Mouse (Mus musculus): ENCODE results near the gene Gm17387. TPM values are rescaled to one million over a fixed set of nuclear protein-coding genes. Genes with fewer than 3 reads are reported as not detected.

The Gm17387 gene
- polyA plus RNA-seq (2015; fragmentation: Nextera tagmentation; extraction: Ambion mirVana): not detected in 2 replicates

DNA sequence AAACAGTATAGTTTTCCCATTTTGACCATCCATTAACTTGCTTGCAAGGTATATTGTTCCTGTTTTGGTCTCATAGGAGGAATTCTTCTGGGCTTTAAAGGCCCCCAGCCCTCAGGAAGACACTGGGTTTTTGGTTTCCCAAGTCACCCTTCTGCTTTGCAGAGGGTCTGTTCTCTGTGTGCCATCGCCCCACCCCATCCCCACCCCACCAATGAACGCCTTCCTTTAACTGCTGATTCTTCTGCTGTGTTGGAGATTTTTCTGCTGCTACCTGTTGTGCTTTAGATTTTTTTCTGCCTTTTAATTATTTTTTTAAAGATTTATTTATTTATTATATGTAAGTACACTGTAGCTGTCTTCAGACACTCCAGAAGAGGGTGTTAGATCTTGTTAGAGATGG is at the start of gene Gm17387:
Gene Gm17387, plus strand, starts transcription at position 301 of the 400 bp plus-strand sequence.
- Histone ChIP-seq H3K27ac (no peak within 1 kb of the TSS), H3K4me2 (ENCODE audit: low read length) (no peak within 1 kb of the TSS), H3K4me1 (replicated peaks; ENCODE audit: insufficient read depth, low read length) (no peaks in the 10 kb centered on the region), H3K9ac (ENCODE audit: low read depth, low read length) (no peak within 1 kb of the TSS), H3K36me3 (ENCODE audit: insufficient read depth, low read length) (no peaks in the 10 kb centered on the region), H3K4me3 (replicated peaks; ENCODE audit: low read depth, low read length) (no peak within 1 kb of the TSS), H3K27me3 (ENCODE audit: insufficient read depth, low read length) (no peaks in the 10 kb centered on the region), H3K9me3 (replicated peaks; ENCODE audit: low read length) (no peaks in the 10 kb centered on the region)
- no peak for DNase-seq (ENCODE audit: low spot score)
- 92% methylated on average over 2 of the region's 2 CpGs for WGBS
- ATAC-seq (replicated peaks; ENCODE audit: low FRiP score, low read depth): no peak
- TF ChIP-seq CTCF (IDR thresholded peaks at IDR 0.05; ENCODE audit: low read depth): no peak

DNA sequence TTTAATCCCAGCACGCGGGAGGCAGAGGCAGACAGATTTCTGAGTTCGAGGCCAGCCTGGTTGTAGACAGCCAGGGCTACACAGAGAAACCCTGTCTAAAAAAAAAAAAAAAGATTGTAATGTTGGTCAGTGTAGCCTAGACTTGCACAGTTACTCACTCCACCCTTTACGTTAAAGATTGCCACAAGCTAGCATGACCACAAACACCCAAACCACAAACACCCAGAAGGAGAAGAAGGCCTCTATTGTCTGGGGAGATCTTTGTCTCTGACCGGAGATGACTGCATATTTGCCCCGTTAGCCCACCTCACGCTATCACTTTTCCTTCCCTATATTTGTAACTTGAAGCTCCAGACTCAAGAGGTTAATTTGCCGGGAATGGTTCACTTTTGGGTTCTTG is 47.2 kb upstream of the Gm17387 start:
- Histone ChIP-seq H3K27me3 (ENCODE audit: insufficient read depth, low read length) (no peaks in the 10 kb centered on the region), H3K4me3 (replicated peaks; ENCODE audit: low read depth, low read length) (no peak overlapping the region), H3K9ac (ENCODE audit: low read depth, low read length) (no peak overlapping the region), H3K36me3 (ENCODE audit: insufficient read depth, low read length) (no peaks in the 10 kb centered on the region), H3K4me1 (replicated peaks; ENCODE audit: insufficient read depth, low read length) (no peaks in the 10 kb centered on the region), H3K27ac (no peak overlapping the region), H3K4me2 (ENCODE audit: low read length) (no peak overlapping the region), H3K9me3 (replicated peaks; ENCODE audit: low read length) (no peaks in the 10 kb centered on the region)
- ATAC-seq (replicated peaks; ENCODE audit: low FRiP score, low read depth): no peak
- DNase-seq (ENCODE audit: low spot score): no peak
- TF ChIP-seq CTCF (IDR thresholded peaks at IDR 0.05; ENCODE audit: low read depth): no peak
- WGBS: 86% methylated on average over 8 of the region's 8 CpGs

DNA sequence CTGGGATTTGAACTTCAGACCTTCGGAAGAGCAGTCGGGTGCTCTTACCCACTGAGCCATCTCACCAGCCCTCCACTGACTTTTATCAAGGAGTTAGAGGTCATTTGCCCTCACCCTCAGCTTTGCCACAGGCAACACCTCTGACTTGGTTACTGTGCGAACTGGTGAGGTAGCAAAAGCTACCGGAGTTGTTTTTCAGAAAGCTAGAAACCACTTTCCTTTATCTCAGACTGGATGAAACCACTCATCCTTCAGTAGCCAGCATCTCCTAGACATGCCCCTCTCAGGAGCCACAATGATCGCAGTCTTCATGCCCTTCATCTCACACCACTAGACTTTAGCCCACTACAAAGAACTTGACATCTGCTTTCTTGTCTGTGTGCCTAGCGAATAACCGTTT is 46.0 kb upstream of the Gm17387 start:
- Histone ChIP-seq H3K4me3 (replicated peaks; ENCODE audit: low read depth, low read length) (no peak overlapping the region), H3K27me3 (ENCODE audit: insufficient read depth, low read length) (no peaks in the 10 kb centered on the region), H3K9me3 (replicated peaks; ENCODE audit: low read length) (no peaks in the 10 kb centered on the region), H3K27ac (no peak overlapping the region), H3K9ac (ENCODE audit: low read depth, low read length) (no peak overlapping the region), H3K4me1 (replicated peaks; ENCODE audit: insufficient read depth, low read length) (no peaks in the 10 kb centered on the region), H3K4me2 (ENCODE audit: low read length) (no peak overlapping the region), H3K36me3 (ENCODE audit: insufficient read depth, low read length) (no peaks in the 10 kb centered on the region)
- WGBS: 93% methylated on average over 7 of the region's 7 CpGs
- ATAC-seq (replicated peaks; ENCODE audit: low FRiP score, low read depth) (no peak), DNase-seq (ENCODE audit: low spot score) (no peak)
- TF ChIP-seq CTCF (IDR thresholded peaks at IDR 0.05; ENCODE audit: low read depth): no peak

DNA sequence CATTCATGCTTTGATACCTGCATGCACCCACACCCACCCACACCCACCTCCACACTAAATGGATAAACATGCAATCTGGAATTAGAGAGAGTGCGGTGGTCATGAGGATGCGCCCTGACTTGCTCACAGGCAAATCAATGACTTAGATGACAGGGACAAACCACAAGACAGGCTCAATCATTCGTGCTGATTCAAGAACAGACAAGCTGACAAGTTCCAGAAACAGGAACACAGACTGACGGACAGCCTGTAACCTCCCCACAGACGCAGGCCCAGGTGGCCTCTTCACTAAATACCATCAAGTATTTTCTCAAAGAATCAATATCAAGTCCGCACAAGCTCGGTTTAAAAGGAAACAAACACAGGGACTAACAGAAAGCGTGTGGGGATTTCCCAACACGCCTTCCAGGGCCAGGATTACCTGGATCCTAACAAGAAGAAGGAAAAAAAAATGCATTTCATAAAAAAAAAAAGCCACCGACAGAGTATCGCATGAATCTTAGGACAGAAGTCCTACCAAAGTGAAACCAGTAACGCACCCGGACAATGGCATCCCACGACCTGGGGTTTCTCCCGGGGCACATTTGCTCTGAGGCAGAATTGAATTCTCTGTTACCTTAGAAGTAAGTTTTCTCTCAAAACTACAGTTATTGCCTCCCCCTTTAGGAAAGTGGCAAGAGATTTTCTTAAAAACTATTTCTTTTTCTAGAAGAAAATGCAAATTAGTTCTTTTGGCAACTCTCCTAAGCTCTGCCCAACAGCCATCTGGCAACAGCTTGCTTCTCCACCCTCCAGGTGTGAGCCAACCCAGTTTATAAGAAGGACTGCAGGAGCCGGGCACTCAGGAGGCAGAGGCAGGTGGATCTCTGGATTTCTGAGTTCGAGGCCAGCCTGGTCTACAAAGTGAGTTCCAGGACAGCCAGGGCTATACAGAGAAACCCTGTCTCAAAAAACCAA is 41.5 kb upstream of the Gm17387 start:
- Histone ChIP-seq H3K4me3 (replicated peaks; ENCODE audit: low read depth, low read length) (no peak overlapping the region), H3K36me3 (ENCODE audit: insufficient read depth, low read length) (no peaks in the 10 kb centered on the region), H3K9ac (ENCODE audit: low read depth, low read length) (no peak overlapping the region), H3K9me3 (replicated peaks; ENCODE audit: low read length) (no peaks in the 10 kb centered on the region), H3K4me1 (replicated peaks; ENCODE audit: insufficient read depth, low read length) (no peaks in the 10 kb centered on the region), H3K27me3 (ENCODE audit: insufficient read depth, low read length) (no peaks in the 10 kb centered on the region), H3K4me2 (ENCODE audit: low read length) (no peak overlapping the region), H3K27ac (no peak overlapping the region)
- ATAC-seq (replicated peaks; ENCODE audit: low FRiP score, low read depth) (no peak), DNase-seq (ENCODE audit: low spot score) (no peak)
- WGBS: 90% methylated on average over 17 of the region's 17 CpGs
- TF ChIP-seq CTCF (IDR thresholded peaks at IDR 0.05; ENCODE audit: low read depth): no peak

DNA sequence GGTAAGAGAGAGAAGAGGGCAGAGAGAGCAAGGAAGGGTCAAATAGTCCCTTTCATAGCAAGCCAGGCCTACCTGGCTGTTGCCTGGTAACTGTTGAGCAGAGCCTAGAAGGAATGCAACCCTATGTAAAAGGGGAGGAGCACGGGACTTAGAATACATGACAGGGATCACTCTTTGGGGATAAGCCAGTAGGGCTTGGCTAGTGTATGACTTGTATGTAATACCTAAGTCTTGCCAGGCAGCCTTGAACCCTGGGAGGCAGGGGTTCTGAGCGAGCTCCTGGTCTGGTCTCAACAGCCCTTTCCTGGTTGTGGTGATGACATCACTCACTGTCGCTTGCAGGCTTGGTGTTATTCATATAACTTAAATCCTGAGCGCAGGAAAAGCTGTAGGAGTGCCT is 39.9 kb upstream of the Gm17387 start:
- H3K27ac ChIP-seq: no peak overlapping the region
- H3K4me3 ChIP-seq (replicated peaks; ENCODE audit: low read depth, low read length): no peak overlapping the region
- DNase-seq (ENCODE audit: low spot score): no peak
- H3K4me1 ChIP-seq (replicated peaks; ENCODE audit: insufficient read depth, low read length): no peaks in the 10 kb centered on the region
- no peaks in the 10 kb centered on the region for H3K36me3 ChIP-seq (ENCODE audit: insufficient read depth, low read length)
- no peak overlapping the region for H3K4me2 ChIP-seq (ENCODE audit: low read length)
- no peak for ATAC-seq (replicated peaks; ENCODE audit: low FRiP score, low read depth)
- no peak for TF ChIP-seq CTCF (IDR thresholded peaks at IDR 0.05; ENCODE audit: low read depth)
- 78% methylated on average over 4 of the region's 4 CpGs for WGBS
- H3K27me3 ChIP-seq (ENCODE audit: insufficient read depth, low read length): no peaks in the 10 kb centered on the region
- no peak overlapping the region for H3K9ac ChIP-seq (ENCODE audit: low read depth, low read length)
- H3K9me3 ChIP-seq (replicated peaks; ENCODE audit: low read length): no peaks in the 10 kb centered on the region

DNA sequence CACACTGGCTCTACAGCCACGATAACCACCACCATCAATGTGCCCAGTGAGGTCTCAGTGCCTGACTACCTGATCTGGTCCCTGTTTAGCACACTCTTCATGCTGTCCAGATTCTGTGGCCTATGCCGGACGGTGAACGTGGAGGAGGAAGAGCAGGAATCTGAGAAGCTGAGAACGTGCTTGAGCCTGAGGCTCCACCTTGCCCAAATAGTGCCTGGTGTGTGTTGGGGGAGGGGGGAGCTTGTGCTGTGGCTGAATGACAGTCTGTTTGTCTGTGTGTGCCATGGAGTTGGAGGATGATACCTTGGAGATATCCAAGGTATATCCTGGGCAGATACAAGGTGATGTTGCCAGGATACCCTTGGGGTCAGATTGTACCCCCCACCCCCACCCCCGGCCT is 38.7 kb upstream of the Gm17387 start:
- DNase-seq (ENCODE audit: low spot score): no peak
- 41% methylated on average over 6 of the region's 6 CpGs for WGBS

More for the DNA sequence above, 38.7 kb upstream of the Gm17387 start:
- no peaks in the 10 kb centered on the region for H3K27me3 ChIP-seq (ENCODE audit: insufficient read depth, low read length)
- no peaks in the 10 kb centered on the region for H3K4me1 ChIP-seq (replicated peaks; ENCODE audit: insufficient read depth, low read length)
- no peak for TF ChIP-seq CTCF (IDR thresholded peaks at IDR 0.05; ENCODE audit: low read depth)
- H3K4me3 ChIP-seq (replicated peaks; ENCODE audit: low read depth, low read length): no peak overlapping the region
- H3K9me3 ChIP-seq (replicated peaks; ENCODE audit: low read length): no peaks in the 10 kb centered on the region
- no peak overlapping the region for H3K9ac ChIP-seq (ENCODE audit: low read depth, low read length)
- no peaks in the 10 kb centered on the region for H3K36me3 ChIP-seq (ENCODE audit: insufficient read depth, low read length)
- H3K4me2 ChIP-seq (ENCODE audit: low read length): no peak overlapping the region
- ATAC-seq (replicated peaks; ENCODE audit: low FRiP score, low read depth): no peak
- H3K27ac ChIP-seq: no peak overlapping the region

Data from kidney, postnatal 0 days (tissue).